Comparison of ENCODE assay signal across 8 mouse cellular contexts in the genomic region with DNA sequence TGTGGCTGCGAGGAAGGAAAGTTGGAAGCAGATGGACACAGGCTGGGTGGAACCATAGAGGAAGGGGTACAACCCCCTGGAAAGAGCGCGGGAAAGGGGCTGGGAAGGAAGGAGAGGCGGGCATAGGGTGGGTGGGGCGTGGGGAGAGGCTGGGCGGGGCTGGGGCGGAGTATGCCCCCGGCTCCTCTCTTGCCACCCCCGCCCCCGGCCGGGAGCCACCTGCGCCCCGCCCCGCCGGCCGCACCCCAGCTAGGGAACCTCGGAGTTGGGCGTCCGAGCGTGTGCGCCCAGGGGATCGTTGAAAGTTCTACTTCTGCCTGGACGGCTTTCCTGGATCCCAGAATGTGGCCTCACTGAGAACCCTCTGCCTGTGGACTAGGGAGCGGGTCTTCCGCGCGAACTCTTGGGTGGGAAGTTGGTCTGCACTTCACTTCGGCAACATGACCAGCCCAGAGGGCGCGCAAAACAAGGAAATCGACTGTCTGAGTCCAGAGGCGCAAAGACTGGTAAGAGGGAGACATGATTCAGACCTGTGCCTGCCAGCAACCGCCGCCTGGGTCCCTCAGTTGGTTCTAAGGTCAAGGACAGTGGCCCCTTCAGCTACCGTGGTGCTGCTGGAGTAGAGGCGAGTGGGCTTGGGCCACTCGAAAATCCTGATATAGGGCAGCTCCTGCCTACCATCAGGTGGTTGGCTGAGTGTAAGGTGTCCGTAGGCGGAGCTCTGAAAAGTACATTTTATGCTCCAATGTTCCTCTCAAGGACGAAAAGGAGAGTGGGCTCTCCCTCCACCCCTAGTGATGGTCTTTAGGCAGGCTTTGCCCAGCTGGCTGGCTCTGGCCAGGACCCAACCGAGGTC. TPM values are rescaled to one million over a fixed set of nuclear protein-coding genes. Genes with fewer than 3 reads are reported as not detected.
A peak's percentile ranks its signal among the peaks of the same experiment; 100 is the strongest.
DNase-seq lines count a peak whose midpoint lies in the region; ATAC-seq and TF ChIP-seq lines count a peak whose summit lies in the region.

No protein-coding gene starts in this region.

- no peaks in the 10 kb centered on the region for H3K9me3 ChIP-seq in forebrain, embryonic 15.5 days
- no peaks in the 10 kb centered on the region for H3K9me3 ChIP-seq in hindbrain, embryonic 12.5 days (replicated peaks)
- no peaks in the 10 kb centered on the region for H3K9me3 ChIP-seq in midbrain, postnatal 0 days (ENCODE audit: low read length)

- H3K4me1 ChIP-seq in forebrain, embryonic 15.5 days = peaks cover 19% of the 10 kb centered on the region
- peaks cover 26% of the 10 kb centered on the region for H3K4me1 ChIP-seq in hindbrain, embryonic 12.5 days
- H3K4me1 ChIP-seq in midbrain, postnatal 0 days (ENCODE audit: insufficient read depth, low read length) = peaks cover 5% of the 10 kb centered on the region; the same call in 1 of the 2 replicates

- peak overlapping the region; percentile 98 for H3K4me2 ChIP-seq in forebrain, embryonic 15.5 days (replicated peaks)
- H3K4me2 ChIP-seq in hindbrain, embryonic 12.5 days (replicated peaks) = peak overlapping the region; percentile 90
- H3K4me2 ChIP-seq in midbrain, postnatal 0 days (ENCODE audit: low read depth, low read length, poor library complexity, severe bottlenecking) = peak overlapping the region; percentile 92

- H3K36me3 ChIP-seq in forebrain, embryonic 15.5 days = no peaks in the 10 kb centered on the region
- H3K36me3 ChIP-seq in hindbrain, embryonic 12.5 days = no peaks in the 10 kb centered on the region
- H3K36me3 ChIP-seq in midbrain, postnatal 0 days (ENCODE audit: insufficient read depth, low read length) = no peaks in the 10 kb centered on the region

- 6% methylated on average over 40 of the region's 41 CpGs for WGBS in forebrain, embryonic 15.5 days
- 3% methylated on average over 28 of the region's 41 CpGs for WGBS in hindbrain, embryonic 12.5 days
- WGBS in midbrain, postnatal 0 days = 5% methylated on average over 40 of the region's 41 CpGs

- peak overlapping the region; percentile 53 for H3K4me3 ChIP-seq in forebrain, embryonic 15.5 days
- peak overlapping the region; percentile 46 for H3K4me3 ChIP-seq in hindbrain, embryonic 12.5 days
- H3K4me3 ChIP-seq in midbrain, postnatal 0 days (ENCODE audit: low read depth, low read length) = peak overlapping the region; percentile 44

- peak; percentile 72 to 76 for DNase-seq in urinary bladder, adult 18-20 months (ENCODE audit: low spot score in 2 of 2)
- DNase-seq in urinary bladder, postnatal 10 days (ENCODE audit: low spot score) = no peak
- DNase-seq in liver = peak; percentile 83
- DNase-seq in midbrain, postnatal 0 days (ENCODE audit: low spot score) = no peak
- peak; percentile 90 for DNase-seq in thymus, postnatal 14 days
- DNase-seq in right cerebral cortex, postnatal 36 days (ENCODE audit: low spot score in 2 of 2) = no peak

- no peak overlapping the region for H3K27ac ChIP-seq in forebrain, embryonic 15.5 days (replicated peaks)
- no peak overlapping the region for H3K27ac ChIP-seq in hindbrain, embryonic 12.5 days
- no peak overlapping the region for H3K27ac ChIP-seq in midbrain, postnatal 0 days (ENCODE audit: low read depth, low read length)

- H3K9ac ChIP-seq in forebrain, embryonic 15.5 days (replicated peaks) = peak overlapping the region; percentile 48
- peak overlapping the region; percentile 46 for H3K9ac ChIP-seq in hindbrain, embryonic 12.5 days
- peak overlapping the region; percentile 29; the same call in 1 of the 2 replicates for H3K9ac ChIP-seq in midbrain, postnatal 0 days (replicated peaks; ENCODE audit: low read length, poor library complexity, severe bottlenecking)

- ATAC-seq in forebrain, embryonic 15.5 days (replicated peaks) = peak; percentile 45; the same call in 1 of the 2 replicates
- ATAC-seq in hindbrain, embryonic 12.5 days (ENCODE audit: low FRiP score) = peak; percentile 21
- ATAC-seq in midbrain, postnatal 0 days (ENCODE audit: low FRiP score) = peak; percentile 52; the same call in 1 of the 2 replicates

- TF ChIP-seq CTCF in midbrain, postnatal 0 days (IDR thresholded peaks at IDR 0.05) = no peak

- H3K27me3 ChIP-seq in forebrain, embryonic 15.5 days = peaks cover 11% of the 10 kb centered on the region
- H3K27me3 ChIP-seq in hindbrain, embryonic 12.5 days = peaks cover 25% of the 10 kb centered on the region
- no peaks in the 10 kb centered on the region; the same call in 1 of the 2 replicates for H3K27me3 ChIP-seq in midbrain, postnatal 0 days (ENCODE audit: insufficient read depth, low read length)

RNA-seq across cellular contexts. Expression of a gene that starts 54.9 kb away (rescaled TPM):
- 37.5 and 38.3 TPM in 2 replicates for polyA plus RNA-seq in forebrain, embryonic 15.5 days (2015; fragmentation: Nextera tagmentation; extraction: Ambion mirVana)
- 26.0 and 32.0 TPM in 2 replicates for polyA plus RNA-seq in hindbrain, embryonic 12.5 days (2016; fragmentation: Nextera tagmentation; extraction: Ambion mirVana)
- total RNA-seq in midbrain, postnatal 0 days (2014; rRNA removed) = 26.7 and 34.2 TPM in 2 replicates
- polyA plus RNA-seq in midbrain, postnatal 0 days (2015; fragmentation: Nextera tagmentation; extraction: Ambion mirVana) = 41.4 and 48.9 TPM in 2 replicates

Comparison
In these comparisons a context has a peak if more than half of its experiments do, and no peak if none do; other contexts are left out.
1. DNase-seq: peak in urinary bladder, adult 18-20 months (2 of 2), liver (single experiment) and thymus, postnatal 14 days (single experiment); none in urinary bladder, postnatal 10 days (single experiment), midbrain, postnatal 0 days (single experiment) and right cerebral cortex, postnatal 36 days (0 of 2).
2. Peak in every context shown above with its lines, with median percentiles within 50 percentile points of each other: ATAC-seq, H3K4me2 ChIP-seq, H3K4me3 ChIP-seq and H3K9ac ChIP-seq.